Mouse (Mus musculus): ENCODE results near the gene Chd1l. TPM values are rescaled to one million over a fixed set of nuclear protein-coding genes. Genes with fewer than 3 reads are reported as not detected.
A peak's percentile ranks its signal among the peaks of the same experiment; 100 is the strongest.

The Chd1l gene
- polyA plus RNA-seq, 1 experiment from 2014 or later = 5.8 TPM

- H3K4me2 ChIP-seq (ENCODE audit: low read length) = no peak overlapping the region
- WGBS = 94% methylated on average over 3 of the region's 3 CpGs
- H3K4me1 ChIP-seq (ENCODE audit: control insufficient read depth, insufficient read depth, low read depth, low read length) = no peaks in the 10 kb centered on the region
- no peak overlapping the region for H3K4me3 ChIP-seq (ENCODE audit: low read length)
- no peak for ATAC-seq
- H3K27ac ChIP-seq (ENCODE audit: low read depth, low read length) = no peak overlapping the region
- no peaks in the 10 kb centered on the region for H3K9me3 ChIP-seq (ENCODE audit: control insufficient read depth, low read length)
- H3K36me3 ChIP-seq (ENCODE audit: control insufficient read depth, insufficient read depth, low read length) = no peaks in the 10 kb centered on the region
- no peak overlapping the region for H3K9ac ChIP-seq (ENCODE audit: low read depth, low read length)
- no peaks in the 10 kb centered on the region for H3K27me3 ChIP-seq (replicated peaks; ENCODE audit: control insufficient read depth, insufficient read depth, low read length)
Observed at GRCm38 (mm10) chr3:97600050-97600832, 9.8 kb downstream of the Chd1l start.

- Histone ChIP-seq H3K27me3 (replicated peaks; ENCODE audit: control insufficient read depth, insufficient read depth, low read length) (no peaks in the 10 kb centered on the region), H3K4me3 (ENCODE audit: low read length) (no peak overlapping the region), H3K4me1 (ENCODE audit: control insufficient read depth, insufficient read depth, low read depth, low read length) (no peaks in the 10 kb centered on the region), H3K36me3 (ENCODE audit: control insufficient read depth, insufficient read depth, low read length) (no peaks in the 10 kb centered on the region), H3K9ac (ENCODE audit: low read depth, low read length) (no peak overlapping the region), H3K4me2 (ENCODE audit: low read length) (no peak overlapping the region), H3K9me3 (ENCODE audit: control insufficient read depth, low read length) (no peaks in the 10 kb centered on the region), H3K27ac (ENCODE audit: low read depth, low read length) (no peak overlapping the region)
- no peak for ATAC-seq
- 83% methylated on average over 8 of the region's 8 CpGs for WGBS
Observed at GRCm38 (mm10) chr3:97596796-97597195, 13.2 kb downstream of the Chd1l start.

- Histone ChIP-seq H3K9me3 (ENCODE audit: control insufficient read depth, low read length) (no peaks in the 10 kb centered on the region), H3K27ac (ENCODE audit: low read depth, low read length) (no peak overlapping the region), H3K36me3 (ENCODE audit: control insufficient read depth, insufficient read depth, low read length) (no peaks in the 10 kb centered on the region), H3K27me3 (replicated peaks; ENCODE audit: control insufficient read depth, insufficient read depth, low read length) (no peaks in the 10 kb centered on the region), H3K4me3 (ENCODE audit: low read length) (no peak overlapping the region), H3K4me1 (ENCODE audit: control insufficient read depth, insufficient read depth, low read depth, low read length) (no peaks in the 10 kb centered on the region), H3K4me2 (ENCODE audit: low read length) (no peak overlapping the region), H3K9ac (ENCODE audit: low read depth, low read length) (no peak overlapping the region)
- no peak for ATAC-seq
- 92% methylated on average over 6 of the region's 6 CpGs for WGBS
Observed at GRCm38 (mm10) chr3:97595066-97595465, 14.9 kb downstream of the Chd1l start.

- H3K9ac ChIP-seq (ENCODE audit: low read depth, low read length) = no peak overlapping the region
- ATAC-seq = no peak
- no peaks in the 10 kb centered on the region for H3K36me3 ChIP-seq (ENCODE audit: control insufficient read depth, insufficient read depth, low read length)
- no peak overlapping the region for H3K4me2 ChIP-seq (ENCODE audit: low read length)
- H3K9me3 ChIP-seq (ENCODE audit: control insufficient read depth, low read length) = no peaks in the 10 kb centered on the region
- 91% methylated on average over 13 of the region's 13 CpGs for WGBS
- H3K27ac ChIP-seq (ENCODE audit: low read depth, low read length) = no peak overlapping the region
- no peak overlapping the region for H3K4me3 ChIP-seq (ENCODE audit: low read length)
- no peaks in the 10 kb centered on the region for H3K4me1 ChIP-seq (ENCODE audit: control insufficient read depth, insufficient read depth, low read depth, low read length)
- no peaks in the 10 kb centered on the region for H3K27me3 ChIP-seq (replicated peaks; ENCODE audit: control insufficient read depth, insufficient read depth, low read length)
Observed at GRCm38 (mm10) chr3:97594140-97594539, 15.9 kb downstream of the Chd1l start.

- no peaks in the 10 kb centered on the region for H3K27me3 ChIP-seq (replicated peaks; ENCODE audit: control insufficient read depth, insufficient read depth, low read length)
- no peak overlapping the region for H3K4me2 ChIP-seq (ENCODE audit: low read length)
- H3K9ac ChIP-seq (ENCODE audit: low read depth, low read length) = no peak overlapping the region
- no peaks in the 10 kb centered on the region for H3K4me1 ChIP-seq (ENCODE audit: control insufficient read depth, insufficient read depth, low read depth, low read length)
- no peak overlapping the region for H3K4me3 ChIP-seq (ENCODE audit: low read length)
- H3K9me3 ChIP-seq (ENCODE audit: control insufficient read depth, low read length) = no peaks in the 10 kb centered on the region
- no peak for ATAC-seq
- no peak overlapping the region for H3K27ac ChIP-seq (ENCODE audit: low read depth, low read length)
- 97% methylated on average over 5 of the region's 5 CpGs for WGBS
- no peaks in the 10 kb centered on the region for H3K36me3 ChIP-seq (ENCODE audit: control insufficient read depth, insufficient read depth, low read length)
Observed at GRCm38 (mm10) chr3:97593089-97593488, 16.9 kb downstream of the Chd1l start.

- no peak for ATAC-seq
- no peaks in the 10 kb centered on the region for H3K9me3 ChIP-seq (ENCODE audit: control insufficient read depth, low read length)
- H3K27me3 ChIP-seq (replicated peaks; ENCODE audit: control insufficient read depth, insufficient read depth, low read length) = no peaks in the 10 kb centered on the region
- H3K27ac ChIP-seq (ENCODE audit: low read depth, low read length) = no peak overlapping the region
- no peaks in the 10 kb centered on the region for H3K4me1 ChIP-seq (ENCODE audit: control insufficient read depth, insufficient read depth, low read depth, low read length)
- 51% methylated on average over 8 of the region's 8 CpGs for WGBS
- no peak overlapping the region for H3K4me2 ChIP-seq (ENCODE audit: low read length)
- H3K9ac ChIP-seq (ENCODE audit: low read depth, low read length) = no peak overlapping the region
- H3K36me3 ChIP-seq (ENCODE audit: control insufficient read depth, insufficient read depth, low read length) = no peaks in the 10 kb centered on the region
- H3K4me3 ChIP-seq (ENCODE audit: low read length) = no peak overlapping the region
Observed at GRCm38 (mm10) chr3:97590699-97591098, 19.3 kb downstream of the Chd1l start.

DNA sequence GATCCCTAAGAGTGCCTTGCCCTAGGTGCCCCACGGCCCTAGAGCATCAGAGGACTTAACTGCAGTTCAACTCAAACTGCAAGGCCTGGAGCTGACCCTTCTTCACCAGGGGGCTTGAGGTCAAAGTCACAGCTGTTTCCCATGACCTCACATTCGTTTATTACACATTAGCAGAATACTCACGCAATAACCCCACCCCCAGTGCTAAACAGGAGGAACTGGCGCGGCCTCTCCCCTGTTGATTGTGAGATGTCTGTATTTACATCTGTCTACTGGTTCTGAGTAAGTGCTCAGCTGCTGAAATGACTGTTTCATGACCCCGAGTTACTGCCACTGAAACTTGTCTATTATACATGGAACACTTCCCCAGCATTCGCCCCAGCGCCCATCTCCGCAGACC lies 22.3 kb downstream of the Chd1l start:
- Histone ChIP-seq H3K4me1 (ENCODE audit: control insufficient read depth, insufficient read depth, low read depth, low read length) (no peaks in the 10 kb centered on the region; the same call in 1 of the 2 replicates), H3K27me3 (replicated peaks; ENCODE audit: control insufficient read depth, insufficient read depth, low read length) (no peaks in the 10 kb centered on the region), H3K27ac (ENCODE audit: low read depth, low read length) (no peak overlapping the region), H3K36me3 (ENCODE audit: control insufficient read depth, insufficient read depth, low read length) (no peaks in the 10 kb centered on the region), H3K4me3 (ENCODE audit: low read length) (no peak overlapping the region), H3K9me3 (ENCODE audit: control insufficient read depth, low read length) (no peaks in the 10 kb centered on the region), H3K9ac (ENCODE audit: low read depth, low read length) (no peak overlapping the region), H3K4me2 (ENCODE audit: low read length) (no peak overlapping the region)
- ATAC-seq = no peak
- WGBS = 85% methylated on average over 9 of the region's 9 CpGs

- Histone ChIP-seq H3K27ac (ENCODE audit: low read depth, low read length) (no peak overlapping the region), H3K27me3 (replicated peaks; ENCODE audit: control insufficient read depth, insufficient read depth, low read length) (no peaks in the 10 kb centered on the region), H3K4me2 (ENCODE audit: low read length) (peak overlapping the region; percentile 46), H3K9me3 (ENCODE audit: control insufficient read depth, low read length) (no peaks in the 10 kb centered on the region), H3K4me1 (ENCODE audit: control insufficient read depth, insufficient read depth, low read depth, low read length) (no peaks in the 10 kb centered on the region; the same call in 1 of the 2 replicates), H3K4me3 (ENCODE audit: low read length) (no peak overlapping the region), H3K36me3 (ENCODE audit: control insufficient read depth, insufficient read depth, low read length) (no peaks in the 10 kb centered on the region), H3K9ac (ENCODE audit: low read depth, low read length) (peak overlapping the region; percentile 36)
- ATAC-seq = peak; percentile 93
- WGBS = 53% methylated on average over 18 of the region's 18 CpGs
Observed at GRCm38 (mm10) chr3:97585383-97586160, 24.4 kb downstream of the Chd1l start.

GRCm38 (mm10) chr3:97573807-97574206 lies 36.2 kb downstream of the Chd1l start:
- WGBS = 80% methylated on average over 9 of the region's 9 CpGs
- no peaks in the 10 kb centered on the region for H3K9me3 ChIP-seq (ENCODE audit: control insufficient read depth, low read length)
- no peak overlapping the region for H3K4me2 ChIP-seq (ENCODE audit: low read length)
- H3K27ac ChIP-seq (ENCODE audit: low read depth, low read length) = no peak overlapping the region
- no peaks in the 10 kb centered on the region for H3K27me3 ChIP-seq (replicated peaks; ENCODE audit: control insufficient read depth, insufficient read depth, low read length)
- H3K4me3 ChIP-seq (ENCODE audit: low read length) = no peak overlapping the region
- H3K9ac ChIP-seq (ENCODE audit: low read depth, low read length) = no peak overlapping the region
- no peaks in the 10 kb centered on the region for H3K36me3 ChIP-seq (ENCODE audit: control insufficient read depth, insufficient read depth, low read length)
- H3K4me1 ChIP-seq (ENCODE audit: control insufficient read depth, insufficient read depth, low read depth, low read length) = no peaks in the 10 kb centered on the region
- ATAC-seq = no peak
